Mouse (Mus musculus): ENCODE measurements around the gene Fam171a2. TPM values are rescaled to one million over a fixed set of nuclear protein-coding genes. Genes with fewer than 3 reads are reported as not detected.

Gene Fam171a2
- total RNA-seq, 4 experiments from 2014 or later = 2.5 to 5.4 (median 3.6) TPM

DNA sequence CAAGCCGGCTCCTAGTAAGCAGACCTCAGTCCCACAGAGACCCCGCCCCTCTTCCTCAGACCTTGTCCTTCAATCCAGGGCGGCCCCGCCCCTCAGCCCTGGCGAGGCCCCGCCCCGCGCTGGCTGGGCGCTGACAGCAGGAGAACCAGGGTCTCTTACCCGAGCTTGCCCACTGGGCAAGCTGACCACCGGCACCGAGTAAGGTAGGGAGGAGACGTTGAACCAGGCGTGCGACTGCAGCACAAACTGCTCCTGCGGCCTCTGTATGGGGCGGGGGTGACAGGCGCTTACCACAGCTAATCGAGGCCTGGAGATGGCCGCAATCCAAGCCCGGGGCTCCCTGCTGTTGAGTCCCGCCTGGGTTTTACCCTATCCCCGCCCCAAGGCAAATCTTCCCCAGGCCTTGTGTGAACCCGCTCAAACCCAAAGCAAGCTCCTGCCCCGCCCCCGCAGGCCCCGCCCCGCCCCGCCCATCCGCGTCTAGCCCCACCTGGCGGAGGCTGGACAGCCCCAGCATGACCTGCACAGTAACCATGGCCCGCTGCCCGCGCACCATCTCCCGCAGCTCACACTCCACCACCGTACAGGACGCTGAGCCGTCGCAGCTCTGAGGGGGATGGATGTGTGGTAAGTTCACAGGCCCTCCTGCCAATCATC lies 8.4 kb upstream of the Fam171a2 start:
- no peak for DNase-seq (ENCODE audit: low spot score)

GRCm38 (mm10) chr11:102453131-102453530 lies 5.6 kb upstream of the Fam171a2 start:
- DNase-seq (ENCODE audit: low spot score) = no peak

GRCm38 (mm10) chr11:102449043-102450008 lies 1.8 kb upstream of the Fam171a2 start:
- no peak for DNase-seq (ENCODE audit: low spot score)

- DNase-seq (ENCODE audit: low spot score) = no peak
Observed at GRCm38 (mm10) chr11:102448327-102448726, 845 bp upstream of the Fam171a2 start.

DNA sequence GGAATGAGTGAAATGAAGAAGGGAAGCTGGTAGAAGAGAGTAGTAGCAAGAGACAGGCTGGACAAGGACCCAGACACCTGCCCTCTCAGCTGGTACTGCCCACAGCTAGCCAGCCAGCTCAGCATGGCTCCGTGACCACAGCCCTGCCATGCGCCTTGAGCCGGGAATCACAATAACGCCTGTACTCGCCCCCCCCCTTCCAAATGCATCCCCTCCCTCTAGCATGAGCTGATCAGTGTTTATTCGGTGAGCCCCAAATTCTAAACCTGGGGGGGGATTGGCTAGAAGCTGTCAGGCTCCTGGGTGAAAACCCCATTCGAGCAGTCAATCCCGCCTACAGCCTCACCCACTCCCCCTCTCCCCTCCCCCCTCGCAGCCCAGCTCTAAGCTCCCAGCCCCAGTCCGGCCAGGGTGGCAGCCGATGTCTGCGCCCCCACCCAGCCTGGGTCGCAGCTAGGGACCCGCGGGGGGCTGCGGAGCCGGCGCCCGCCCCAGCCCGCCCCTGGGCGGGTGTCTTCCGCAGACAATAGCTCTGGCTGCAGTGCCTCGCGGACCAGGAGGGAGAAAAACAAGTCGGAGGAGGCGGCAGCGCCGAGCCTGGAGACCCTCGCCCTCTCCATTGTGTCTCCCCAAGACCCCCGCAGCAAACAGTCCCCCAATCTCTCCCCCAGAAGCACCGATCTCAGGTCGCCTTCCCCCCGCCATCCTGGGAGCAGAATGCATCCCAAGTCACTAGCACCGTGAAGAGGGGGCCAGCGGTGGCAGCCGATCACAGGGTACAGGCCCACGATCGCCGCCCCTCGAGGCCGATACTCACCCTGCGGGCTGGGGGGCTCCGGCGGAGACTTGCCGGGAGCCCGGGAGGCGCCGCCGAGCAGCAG lies 661 bp downstream of the Fam171a2 start:
- DNase-seq (ENCODE audit: low spot score) = no peak

- DNase-seq (ENCODE audit: low spot score) = no peak
Observed at GRCm38 (mm10) chr11:102445891-102446361, 1.6 kb downstream of the Fam171a2 start.

GRCm38 (mm10) chr11:102445264-102445890 lies 2.1 kb downstream of the Fam171a2 start:
- DNase-seq (ENCODE audit: low spot score) = no peak

GRCm38 (mm10) chr11:102444781-102445180 lies 2.7 kb downstream of the Fam171a2 start:
- no peak for DNase-seq (ENCODE audit: low spot score)

DNA sequence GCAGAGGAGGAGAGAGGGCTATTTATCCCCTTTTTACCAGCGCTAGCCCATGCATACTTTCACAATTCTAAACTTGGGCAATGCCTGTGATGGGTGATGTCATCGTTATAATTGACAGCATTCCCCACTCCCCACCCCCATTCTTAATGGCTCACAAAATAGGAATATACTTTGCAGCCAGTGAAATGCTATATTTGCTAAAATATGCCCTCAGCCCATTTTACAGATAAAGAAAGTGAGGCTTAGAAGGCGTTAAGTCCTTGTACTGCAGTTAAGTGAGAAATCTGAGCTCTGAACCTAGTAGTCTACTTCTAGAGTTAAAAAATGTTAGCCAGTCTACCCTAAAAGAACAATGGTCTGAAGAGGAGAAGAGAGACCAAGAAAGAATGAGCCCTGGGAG lies 3.2 kb downstream of the Fam171a2 start:
- DNase-seq (ENCODE audit: low spot score) = no peak

- DNase-seq (ENCODE audit: low spot score) = no peak
Observed at GRCm38 (mm10) chr11:102443740-102444139, 3.7 kb downstream of the Fam171a2 start.

- DNase-seq (ENCODE audit: low spot score) = no peak
Observed at GRCm38 (mm10) chr11:102442089-102442488, 5.4 kb downstream of the Fam171a2 start.

GRCm38 (mm10) chr11:102441434-102441833 lies 6.0 kb downstream of the Fam171a2 start:
- no peak for DNase-seq (ENCODE audit: low spot score)

GRCm38 (mm10) chr11:102440255-102440654 lies 7.2 kb downstream of the Fam171a2 start:
- DNase-seq (ENCODE audit: low spot score) = no peak

GRCm38 (mm10) chr11:102439093-102440082 lies 8.1 kb downstream of the Fam171a2 start:
- DNase-seq (ENCODE audit: low spot score) = no peak

- DNase-seq (ENCODE audit: low spot score) = no peak
Observed at GRCm38 (mm10) chr11:102438212-102439092, 9.0 kb downstream of the Fam171a2 start.

DNA sequence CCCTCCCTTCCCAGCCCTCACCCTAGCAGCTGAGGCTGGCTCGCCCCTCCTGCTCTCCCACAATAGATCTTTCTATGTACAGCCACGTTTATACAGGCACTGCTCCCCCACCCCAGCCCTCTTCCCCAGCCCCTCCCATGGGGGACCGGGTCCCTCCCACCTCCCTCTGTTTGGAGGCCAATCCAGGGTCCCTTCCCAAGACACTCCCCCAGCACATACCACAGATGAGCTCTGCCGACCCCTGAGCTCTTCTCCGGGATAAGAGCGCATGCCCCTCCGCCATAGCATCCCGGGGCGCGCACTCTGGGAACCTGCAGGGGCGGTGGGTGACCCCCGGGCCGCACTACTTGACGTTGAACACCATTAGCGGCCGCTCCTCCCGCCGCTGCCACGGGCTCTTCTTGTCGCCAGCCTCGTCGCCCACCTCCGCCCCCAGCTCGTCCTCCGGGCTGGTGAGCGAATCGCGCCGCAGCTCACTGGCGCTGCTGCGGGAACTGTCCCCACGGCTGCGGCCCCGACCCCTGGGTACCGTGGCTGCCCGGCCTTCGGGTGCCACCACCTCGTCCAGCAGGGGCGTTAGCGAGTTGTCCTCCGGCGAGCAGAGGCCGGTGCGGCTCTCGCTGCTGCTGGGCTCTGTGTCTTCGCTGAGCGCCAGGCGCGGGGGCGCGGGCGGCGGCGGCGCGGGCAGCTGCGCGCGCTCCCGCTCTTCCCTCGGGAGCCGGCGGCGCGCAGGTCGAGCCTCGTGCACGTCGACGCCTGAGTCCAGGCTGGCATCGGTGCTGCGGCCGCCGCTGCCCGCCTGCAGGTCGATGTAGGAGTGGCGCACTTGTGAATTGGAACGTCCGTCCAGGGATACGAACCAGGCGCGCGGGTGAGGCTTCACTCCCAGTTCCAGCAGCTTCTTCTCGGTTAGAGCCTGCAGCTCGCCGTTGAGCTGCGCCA lies 10.1 kb downstream of the Fam171a2 start:
- DNase-seq (ENCODE audit: low spot score) = no peak

DNA sequence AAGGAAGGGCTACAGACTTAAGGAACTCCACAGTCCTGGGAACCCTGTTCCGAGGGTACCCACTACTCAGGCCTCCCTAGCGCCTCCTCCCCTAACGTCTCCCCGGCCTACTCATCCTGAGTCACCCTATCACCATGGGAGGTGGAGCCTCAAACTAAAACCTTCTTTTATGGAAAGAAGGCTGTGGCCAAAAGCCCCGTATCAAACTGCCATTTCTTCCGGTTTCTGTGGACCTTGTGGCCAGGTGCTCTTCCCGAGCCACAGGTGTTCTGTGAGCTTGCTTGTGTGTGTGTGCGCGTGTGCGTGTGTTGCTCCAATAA lies 11.1 kb downstream of the Fam171a2 start:
- no peak for DNase-seq (ENCODE audit: low spot score)

Measured in heart, adult 8-10 months (tissue).